12 mouse cellular contexts compared by ENCODE assay signal in genomic region chr14:79564784-79565183, GRCm38 (mm10). TPM values are rescaled to one million over a fixed set of nuclear protein-coding genes. Genes with fewer than 3 reads are reported as not detected.
DNase-seq lines count a peak whose midpoint lies in the region; ATAC-seq and TF ChIP-seq lines count a peak whose summit lies in the region.
"Had no signal": no experiment of that assay in that cellular context is flagged by ENCODE, and none has a peak within 500 bp of the region (broad histone marks: within the 10 kb centered on the region; RNA-seq: fewer than 3 reads in every experiment).

No protein-coding gene starts in this region.

- TF ChIP-seq POLR2A in ES-Bruce4 (IDR thresholded peaks at IDR 0.05; ENCODE audit: insufficient read depth, low read length): no peak

- H3K9ac ChIP-seq in kidney, postnatal 0 days (ENCODE audit: low read depth, low read length): no peak overlapping the region
- no peak overlapping the region for H3K9ac ChIP-seq in kidney, embryonic 16.5 days (replicated peaks; ENCODE audit: low read length)
- H3K9ac ChIP-seq in ES-Bruce4 (ENCODE audit: low read depth, poor library complexity, severe bottlenecking): no peak overlapping the region
- no peak overlapping the region for H3K9ac ChIP-seq in liver, embryonic 15.5 days
- H3K9ac ChIP-seq: forebrain, embryonic 13.5 days; hindbrain, embryonic 12.5 days had no signal

- no peaks in the 10 kb centered on the region for H3K4me1 ChIP-seq in kidney, postnatal 0 days (replicated peaks; ENCODE audit: insufficient read depth, low read length)
- H3K4me1 ChIP-seq in kidney, embryonic 16.5 days (ENCODE audit: insufficient read depth, low read length): no peaks in the 10 kb centered on the region
- H3K4me1 ChIP-seq in ES-Bruce4 (ENCODE audit: control insufficient read depth, insufficient read depth, low read length): peaks cover 4% of the 10 kb centered on the region
- peaks cover 4% of the 10 kb centered on the region for H3K4me1 ChIP-seq in liver, embryonic 15.5 days (replicated peaks)
- no peaks in the 10 kb centered on the region for H3K4me1 ChIP-seq in limb, embryonic 10.5 days
- H3K4me1 ChIP-seq: forebrain, embryonic 13.5 days; hindbrain, embryonic 12.5 days had no signal

- peak; percentile 54 for TF ChIP-seq CTCF in kidney, postnatal 0 days (IDR thresholded peaks at IDR 0.05; ENCODE audit: low read depth)
- peak; percentile 67 for TF ChIP-seq CTCF in ES-Bruce4 (IDR thresholded peaks at IDR 0.05; ENCODE audit: low read depth, low read length)

- peak; percentile 12 for DNase-seq in kidney, postnatal 0 days (ENCODE audit: low spot score)
- DNase-seq in R1 (ENCODE audit: low read depth, low spot score): peak; percentile 88
- no peak for DNase-seq in limb, embryonic 10.5 days (ENCODE audit: low spot score)
- no peak for DNase-seq in right cerebral cortex, postnatal 10 days (ENCODE audit: low spot score in 2 of 2)
- DNase-seq in thymus, postnatal 36 days: no peak
- DNase-seq: kidney, postnatal 10 days; thymus, postnatal 25 days had no signal

- H3K9me3 ChIP-seq in kidney, postnatal 0 days (replicated peaks; ENCODE audit: low read length): no peaks in the 10 kb centered on the region
- H3K9me3 ChIP-seq in kidney, embryonic 16.5 days (ENCODE audit: low read length): no peaks in the 10 kb centered on the region
- no peaks in the 10 kb centered on the region for H3K9me3 ChIP-seq in ES-Bruce4 (replicated peaks; ENCODE audit: control insufficient read depth, insufficient read depth, low read length, poor library complexity, severe bottlenecking)
- no peaks in the 10 kb centered on the region for H3K9me3 ChIP-seq in liver, embryonic 15.5 days (replicated peaks)
- no peaks in the 10 kb centered on the region for H3K9me3 ChIP-seq in limb, embryonic 10.5 days (replicated peaks)
- H3K9me3 ChIP-seq: forebrain, embryonic 13.5 days; hindbrain, embryonic 12.5 days had no signal

- no peak for ATAC-seq in kidney, postnatal 0 days (replicated peaks; ENCODE audit: low FRiP score, low read depth)
- no peak for ATAC-seq in kidney, embryonic 16.5 days (ENCODE audit: low FRiP score, low TSS enrichment)
- peak; percentile 15; the same call in 1 of the 2 replicates for ATAC-seq in liver, embryonic 15.5 days (ENCODE audit: insufficient read depth)
- ATAC-seq: forebrain, embryonic 13.5 days had no signal

- peak; percentile 58; the same call in 1 of the 2 replicates for TF ChIP-seq EP300 in ES-Bruce4 (IDR thresholded peaks at IDR 0.05; ENCODE audit: insufficient read depth, low read depth, low read length)

- H3K27ac ChIP-seq in kidney, postnatal 0 days: no peak overlapping the region
- H3K27ac ChIP-seq in kidney, embryonic 16.5 days (ENCODE audit: low read length): no peak overlapping the region
- no peak overlapping the region for H3K27ac ChIP-seq in ES-Bruce4 (ENCODE audit: insufficient read depth, low read length)
- H3K27ac ChIP-seq in liver, embryonic 15.5 days (replicated peaks): no peak overlapping the region
- no peak overlapping the region for H3K27ac ChIP-seq in limb, embryonic 10.5 days
- H3K27ac ChIP-seq: forebrain, embryonic 13.5 days; hindbrain, embryonic 12.5 days had no signal

- H3K27me3 ChIP-seq in kidney, postnatal 0 days (ENCODE audit: insufficient read depth, low read length): no peaks in the 10 kb centered on the region
- H3K27me3 ChIP-seq in kidney, embryonic 16.5 days (ENCODE audit: insufficient read depth, low read length): no peaks in the 10 kb centered on the region
- no peaks in the 10 kb centered on the region for H3K27me3 ChIP-seq in ES-Bruce4 (ENCODE audit: control insufficient read depth, insufficient read depth, low read length, poor library complexity, severe bottlenecking)
- no peaks in the 10 kb centered on the region for H3K27me3 ChIP-seq in liver, embryonic 15.5 days
- H3K27me3 ChIP-seq in limb, embryonic 10.5 days (ENCODE audit: low read depth, poor library complexity, severe bottlenecking): no peaks in the 10 kb centered on the region
- H3K27me3 ChIP-seq: forebrain, embryonic 13.5 days; hindbrain, embryonic 12.5 days had no signal

- H3K4me2 ChIP-seq in kidney, postnatal 0 days (ENCODE audit: low read length): no peak overlapping the region
- no peak overlapping the region for H3K4me2 ChIP-seq in kidney, embryonic 16.5 days (replicated peaks; ENCODE audit: low read depth, low read length)
- H3K4me2 ChIP-seq in liver, embryonic 15.5 days: no peak overlapping the region
- H3K4me2 ChIP-seq: forebrain, embryonic 13.5 days; hindbrain, embryonic 12.5 days had no signal

- WGBS in kidney, postnatal 0 days: 77% methylated on average over 6 of the region's 6 CpGs
- WGBS in kidney, embryonic 16.5 days: 65% methylated on average over 6 of the region's 6 CpGs
- WGBS in liver, embryonic 15.5 days (ENCODE audit: insufficient replicate concordance): 80% methylated on average over 6 of the region's 6 CpGs
- WGBS in limb, embryonic 10.5 days: 70% methylated on average over 6 of the region's 6 CpGs

- H3K4me3 ChIP-seq in kidney, postnatal 0 days (replicated peaks; ENCODE audit: low read depth, low read length): no peak overlapping the region
- no peak overlapping the region for H3K4me3 ChIP-seq in kidney, embryonic 16.5 days (ENCODE audit: low read length)
- no peak overlapping the region for H3K4me3 ChIP-seq in ES-Bruce4 (ENCODE audit: low read depth, low read length)
- H3K4me3 ChIP-seq in liver, embryonic 15.5 days (replicated peaks): no peak overlapping the region
- no peak overlapping the region for H3K4me3 ChIP-seq in limb, embryonic 10.5 days
- H3K4me3 ChIP-seq: forebrain, embryonic 13.5 days; hindbrain, embryonic 12.5 days had no signal

- H3K36me3 ChIP-seq in kidney, postnatal 0 days (ENCODE audit: insufficient read depth, low read length): peaks cover 26% of the 10 kb centered on the region
- H3K36me3 ChIP-seq in kidney, embryonic 16.5 days (ENCODE audit: insufficient read depth, low read length): peaks cover 32% of the 10 kb centered on the region
- H3K36me3 ChIP-seq in ES-Bruce4 (ENCODE audit: control insufficient read depth, insufficient read depth, low read length, poor library complexity, severe bottlenecking): no peaks in the 10 kb centered on the region
- H3K36me3 ChIP-seq in liver, embryonic 15.5 days (replicated peaks): peaks cover 86% of the 10 kb centered on the region
- no peaks in the 10 kb centered on the region; the same call in 1 of the 2 replicates for H3K36me3 ChIP-seq in limb, embryonic 10.5 days
- H3K36me3 ChIP-seq: hindbrain, embryonic 12.5 days had no signal

RNA-seq across cellular contexts. Expression of gene Sugt1, which starts 22.7 kb away (rescaled TPM):
- polyA plus RNA-seq in kidney, postnatal 0 days (2015; fragmentation: Nextera tagmentation; extraction: Ambion mirVana): 119 and 122 TPM in 2 replicates
- polyA plus RNA-seq in kidney, embryonic 16.5 days (2015; fragmentation: Nextera tagmentation; extraction: Ambion mirVana): 114 and 118 TPM in 2 replicates
- 256 and 265 TPM in 2 replicates for polyA plus RNA-seq in ES-Bruce4 (2011; ENCODE audit: insufficient read depth, insufficient read length, low read depth, missing spikeins)
- polyA plus RNA-seq in liver, embryonic 15.5 days (2015; fragmentation: Nextera tagmentation; extraction: Ambion mirVana): 31.6 and 34.0 TPM in 2 replicates
- polyA plus RNA-seq in limb, embryonic 10.5 days (2016; fragmentation: Nextera tagmentation; extraction: Ambion mirVana): 147 and 148 TPM in 2 replicates

Comparison
In these comparisons a context has a peak if more than half of its experiments do, and no peak if none do; other contexts are left out.
1. DNase-seq: peak in kidney, postnatal 0 days (single experiment) and R1 (single experiment); none in limb, embryonic 10.5 days (single experiment), right cerebral cortex, postnatal 10 days (0 of 2) and thymus, postnatal 36 days (0 of 2).